Mouse (Mus musculus): ENCODE measurements around the gene Cmtm2a. TPM values are rescaled to one million over a fixed set of nuclear protein-coding genes. Genes with fewer than 3 reads are reported as not detected.

Gene Cmtm2a
- total and polyA plus RNA-seq, 3 experiments = not detected

- TF ChIP-seq TCF12 (IDR thresholded peaks at IDR 0.05; ENCODE audit: low read depth, low read length) = no peak
- TF ChIP-seq GABPA (IDR thresholded peaks at IDR 0.05; ENCODE audit: insufficient replicate concordance, low read depth, low read length) = no peak
- no peak for TF ChIP-seq IRF4 (IDR thresholded peaks at IDR 0.05; ENCODE audit: low read depth, low read length)
- no peak for TF ChIP-seq RCOR1 (conservative IDR thresholded peaks at IDR 0.05; ENCODE audit: low read depth, low read length)
- no peak for TF ChIP-seq ZC3H11A (IDR thresholded peaks at IDR 0.05; ENCODE audit: low read depth, low read length)
- no peak for TF ChIP-seq USF1 (IDR thresholded peaks at IDR 0.05; ENCODE audit: low read depth, low read length)
- no peak for TF ChIP-seq RAD21 (IDR thresholded peaks at IDR 0.05; ENCODE audit: low read depth, low read length)
- TF ChIP-seq SIN3A (IDR thresholded peaks at IDR 0.05; ENCODE audit: low read length) = no peak
- TF ChIP-seq MAFK (IDR thresholded peaks at IDR 0.05; ENCODE audit: insufficient replicate concordance, low read length) = no peak
- no peak for TF ChIP-seq USF2 (conservative IDR thresholded peaks at IDR 0.05; ENCODE audit: low read depth, low read length)
- TF ChIP-seq JUN (IDR thresholded peaks at IDR 0.05; ENCODE audit: insufficient read depth, low read depth, low read length) = no peak
- TF ChIP-seq POLR2A (IDR thresholded peaks at IDR 0.05; ENCODE audit: low read depth, low read length) = no peak
- no peak for TF ChIP-seq CHD1 (IDR thresholded peaks at IDR 0.05; ENCODE audit: low read depth, low read length)
- no peak for TF ChIP-seq ZKSCAN1 (IDR thresholded peaks at IDR 0.05; ENCODE audit: borderline replicate concordance, low read depth, low read length)
- no peak for TF ChIP-seq NELFE (IDR thresholded peaks at IDR 0.05; ENCODE audit: low read depth, low read length)
- no peak for TF ChIP-seq MYC (IDR thresholded peaks at IDR 0.05; ENCODE audit: low read depth, low read length)
- TF ChIP-seq ELF1 (IDR thresholded peaks at IDR 0.05; ENCODE audit: low read depth, low read length) = no peak
- no peak for TF ChIP-seq UBTF (IDR thresholded peaks at IDR 0.05; ENCODE audit: low read depth, low read length)
- no peak for TF ChIP-seq POLR2AphosphoS2 (IDR thresholded peaks at IDR 0.05; ENCODE audit: low read depth, low read length)
- no peak for TF ChIP-seq TBP (conservative IDR thresholded peaks at IDR 0.05; ENCODE audit: low read depth, low read length)
- H3K9me3 ChIP-seq (replicated peaks; ENCODE audit: low read length) = no peaks in the 10 kb centered on the region
- dilution Hi-C loops (cut with MboI; ENCODE audit: extremely low pct_ligation_motif_present, extremely low pct_unique_long_range_greater_than_20kb, low sequenced_read_pairs) (no loop called here), in situ Hi-C loops (cut with MboI; ENCODE audit: low pct_ligation_motif_present, low pct_unique_long_range_greater_than_20kb, low sequenced_read_pairs) (loop anchor here (10.0 kb wide), 1 partner anchor 89 kb away; the partner anchor contains the start of gene Tk2)
- H3K27me3 ChIP-seq (replicated peaks) = peaks cover 7% of the 10 kb centered on the region
- no peak overlapping the region for H3K4me3 ChIP-seq (replicated peaks in 1 of 3; ENCODE audit: low read depth in 2 of 3, low read length in 2 of 3, poor library complexity in 1 of 3)
- no peak overlapping the region for H3K9ac ChIP-seq (ENCODE audit: insufficient read depth, low read depth)
- no peak for DNase-seq (ENCODE audit: extremely low read depth)
- H3K27ac ChIP-seq (ENCODE audit: insufficient read depth, low read depth) = no peak overlapping the region
- no peaks in the 10 kb centered on the region for H3K4me1 ChIP-seq (ENCODE audit: control insufficient read depth in 1 of 2, insufficient read depth in 2 of 2)
- no peaks in the 10 kb centered on the region for H3K36me3 ChIP-seq (replicated peaks in 1 of 2; ENCODE audit: control insufficient read depth in 1 of 2, insufficient read depth in 1 of 2, low read length in 1 of 2)
- H3K4me2 ChIP-seq (ENCODE audit: insufficient read depth, low read depth, poor library complexity, severe bottlenecking) = no peak overlapping the region
- H3K79me2 ChIP-seq (replicated peaks; ENCODE audit: control insufficient read depth, extremely low read depth, insufficient read depth, poor library complexity, severe bottlenecking) = no peaks in the 10 kb centered on the region
These were observed 40.8 kb upstream of the Cmtm2a start for GRCm38 (mm10) chr8:104333786-104334185.

All from CH12.LX (cell line).